Mouse (Mus musculus) hindbrain, embryonic 13.5 days (tissue): ENCODE data around the gene Dynll2. TPM values are rescaled to one million over a fixed set of nuclear protein-coding genes. Genes with fewer than 3 reads are reported as not detected.

ENCODE experiments used
- ATAC-seq: fragments of 200-750 bp; cut with Nextera tagmentation; 2 replicates; pipeline ENCODE4 v1.8.0; 2017; ENCODE audit warnings: moderate TSS enrichment; ENCODE audit not compliant: low FRiP score
- H3K27ac ChIP-seq: fragments of 300-500 bp; sonication (generic); 2 replicates; pipeline ENCODE4 v1.5.1; 2015; ENCODE audit warnings: inconsistent platforms, mild to moderate bottlenecking, moderate library complexity
- H3K27me3 ChIP-seq: fragments of 300-500 bp; sonication (generic); 2 replicates; pipeline ENCODE4 v1.6.1; 2015; ENCODE audit warnings: mild to moderate bottlenecking, inconsistent platforms
- H3K36me3 ChIP-seq: fragments of 300-500 bp; sonication (generic); 2 replicates; pipeline ENCODE4 v1.6.1; 2015; ENCODE audit warnings: mild to moderate bottlenecking, inconsistent platforms
- H3K4me1 ChIP-seq: fragments of 300-500 bp; sonication (generic); replicated peaks from 2 replicates; pipeline ENCODE4 v1.6.1; 2015; ENCODE audit warnings: inconsistent platforms
- H3K4me2 ChIP-seq: fragments of 300-500 bp; sonication (generic); 2 replicates; pipeline ENCODE4 v1.6.1; 2015; ENCODE audit warnings: inconsistent platforms, mild to moderate bottlenecking, moderate library complexity
- H3K4me3 ChIP-seq: fragments of 300-500 bp; sonication (generic); 2 replicates; pipeline ENCODE4 v1.5.1; 2015; ENCODE audit warnings: mild to moderate bottlenecking, inconsistent platforms
- H3K9ac ChIP-seq: fragments of 300-500 bp; sonication (generic); 2 replicates; pipeline ENCODE4 v1.6.1; 2015; ENCODE audit warnings: mild to moderate bottlenecking, inconsistent platforms
- H3K9me3 ChIP-seq: fragments of 300-500 bp; sonication (generic); 2 replicates; pipeline ENCODE4 v1.6.1; 2016; ENCODE audit warnings: inconsistent platforms
- WGBS: fragments of 180-500 bp; shearing (Covaris S2); methylation state at CpG from one replicate; pipeline ENCODE4 v1.1.7; 2015; 5-methylcytosine and 5-hydroxymethylcytosine counted together
- polyA plus RNA-seq: library from polyadenylated mRNA; unstranded; fragments of >200 nt; fragmentation: Nextera tagmentation; extraction: Ambion mirVana; gene quantifications from 2 replicates; pipeline ENCODE4 v1.2.1, GENCODE M21; 2015

The Dynll2 gene
- polyA plus RNA-seq, 1 experiment from 2014 or later = 51.1 TPM

- ATAC-seq = no peak
- Histone ChIP-seq H3K4me3 (no peak overlapping the region), H3K27me3 (0 out of 2 replicates have a peak, but pooled peaks cover 6% of the 10 kb centered on the region), H3K27ac (no peak overlapping the region), H3K9me3 (no peaks in the 10 kb centered on the region), H3K36me3 (no peaks in the 10 kb centered on the region), H3K9ac (no peak overlapping the region), H3K4me1 (no peaks in the 10 kb centered on the region), H3K4me2 (no peak overlapping the region)
- WGBS = 5% methylated on average over 1 of the region's 1 CpGs
Observed at GRCm38 (mm10) chr11:87955144-87955543, 32.2 kb downstream of the Dynll2 start.

GRCm38 (mm10) chr11:87949990-87950389, 37.3 kb downstream of the Dynll2 start:
- no peak for ATAC-seq
- Histone ChIP-seq H3K9me3 (no peaks in the 10 kb centered on the region), H3K27ac (no peak overlapping the region), H3K4me2 (no peak overlapping the region), H3K9ac (no peak overlapping the region), H3K36me3 (no peaks in the 10 kb centered on the region), H3K27me3 (0 out of 2 replicates have a peak, but pooled peaks cover 3% of the 10 kb centered on the region), H3K4me1 (no peaks in the 10 kb centered on the region), H3K4me3 (no peak overlapping the region)
- 0% methylated on average over 2 of the region's 2 CpGs for WGBS

GRCm38 (mm10) chr11:87935467-87935866, 51.9 kb downstream of the Dynll2 start:
- no peaks in the 10 kb centered on the region for H3K9me3 ChIP-seq
- WGBS = 74% methylated on average over 3 of the region's 3 CpGs
- H3K4me1 ChIP-seq = no peaks in the 10 kb centered on the region
- no peaks in the 10 kb centered on the region for H3K36me3 ChIP-seq
- H3K4me2 ChIP-seq = no peak overlapping the region
- H3K4me3 ChIP-seq = no peak overlapping the region
- H3K9ac ChIP-seq = no peak overlapping the region
- H3K27ac ChIP-seq = no peak overlapping the region
- ATAC-seq = no peak
- peaks cover 3% of the 10 kb centered on the region; the same call in 1 of the 2 replicates for H3K27me3 ChIP-seq

- Histone ChIP-seq H3K36me3 (no peaks in the 10 kb centered on the region), H3K9ac (no peak overlapping the region), H3K27me3 (no peaks in the 10 kb centered on the region), H3K27ac (no peak overlapping the region), H3K4me2 (no peak overlapping the region), H3K4me3 (no peak overlapping the region), H3K9me3 (no peaks in the 10 kb centered on the region), H3K4me1 (no peaks in the 10 kb centered on the region)
- no peak for ATAC-seq
- 88% methylated on average over 2 of the region's 2 CpGs for WGBS
Observed at GRCm38 (mm10) chr11:87933731-87934130, 53.6 kb downstream of the Dynll2 start.

- 87% methylated on average over 2 of the region's 2 CpGs for WGBS
- no peak for ATAC-seq
- Histone ChIP-seq H3K27me3 (no peaks in the 10 kb centered on the region), H3K27ac (no peak overlapping the region), H3K4me2 (no peak overlapping the region), H3K36me3 (no peaks in the 10 kb centered on the region), H3K9ac (no peak overlapping the region), H3K4me1 (no peaks in the 10 kb centered on the region), H3K4me3 (no peak overlapping the region), H3K9me3 (0 out of 2 replicates have a peak, but pooled peaks cover 3% of the 10 kb centered on the region)
Observed at GRCm38 (mm10) chr11:87930348-87930747, 57.0 kb downstream of the Dynll2 start.

Other genes starting within 250 kb of the Dynll2 start
- 143 and 150 TPM in 2 replicates for gene Supt4a, start 250.0 kb downstream of the Dynll2 start, polyA plus RNA-seq
- gene Tspoap1, start 227.0 kb downstream of the Dynll2 start, polyA plus RNA-seq = 40.7 and 40.8 TPM in 2 replicates
- gene Mpo, start 194.0 kb downstream of the Dynll2 start, polyA plus RNA-seq = 0.65 and 1.00 TPM in 2 replicates
- gene Lpo, start 159.2 kb downstream of the Dynll2 start, polyA plus RNA-seq = 0.41 and 1.5 TPM in 2 replicates
- gene Mks1, start 134.3 kb downstream of the Dynll2 start, polyA plus RNA-seq = 14.7 and 15.3 TPM in 2 replicates
- 0.06 TPM in 1 of 2 replicates, not detected in the other for gene Epx, start 112.0 kb downstream of the Dynll2 start, polyA plus RNA-seq
- not detected in 2 replicates for gene Olfr462, start 95.3 kb downstream of the Dynll2 start, polyA plus RNA-seq
- not detected in 2 replicates for gene Olfr463, start 90.1 kb downstream of the Dynll2 start, polyA plus RNA-seq
- 0.10 and 0.23 TPM in 2 replicates for gene Olfr464, start 66.6 kb downstream of the Dynll2 start, polyA plus RNA-seq
- gene Srsf1, start 59.8 kb upstream of the Dynll2 start, polyA plus RNA-seq = 282 and 298 TPM in 2 replicates
- 53.9 TPM in 2 replicates for gene Vezf1, start 80.7 kb upstream of the Dynll2 start, polyA plus RNA-seq
- gene Cuedc1, start 110.5 kb upstream of the Dynll2 start, polyA plus RNA-seq = 46.4 and 49.5 TPM in 2 replicates
- gene Mrps23, start 216.9 kb upstream of the Dynll2 start, polyA plus RNA-seq = 71.1 TPM in 2 replicates